Mouse (Mus musculus): ENCODE measurements at regions not wholly inside any gene's neighbourhood (a gene's known extent, or its start where the extent isn't known, plus 50 kb on each side); places are given as distances from the start of the nearest gene placed in this dataset.

GRCm38 (mm10) chr19:45288722-45289121 is 53.1 kb upstream of the Lbx1 start:
- DNase-seq (ENCODE audit: low spot score in 2 of 2), result no peak

- DNase-seq (ENCODE audit: low spot score in 2 of 2), result no peak
Observed at GRCm38 (mm10) chr19:45297812-45298211, 62.2 kb upstream of the Lbx1 start.

- DNase-seq (ENCODE audit: low spot score in 2 of 2), result no peak
Observed at GRCm38 (mm10) chr19:45299341-45299740, 63.7 kb upstream of the Lbx1 start.

GRCm38 (mm10) chr19:45299768-45300167 is 63.8 kb upstream of the Btrc start:
- no peak for DNase-seq (ENCODE audit: low spot score in 2 of 2)

GRCm38 (mm10) chr19:45300691-45301431 is 62.7 kb upstream of the Btrc start:
- peak in 1 of 2 experiments; percentile 46 for DNase-seq (ENCODE audit: low spot score in 2 of 2)

GRCm38 (mm10) chr19:45301432-45301732 is 62.2 kb upstream of the Btrc start:
- DNase-seq (ENCODE audit: low spot score in 2 of 2), result peak in 1 of 2 experiments; percentile 54

- DNase-seq (ENCODE audit: low spot score in 2 of 2), result peak; percentile 82 to 88
Observed at GRCm38 (mm10) chr19:45301733-45302547, 61.6 kb upstream of the Btrc start.

GRCm38 (mm10) chr19:45302548-45303241 is 60.8 kb upstream of the Btrc start:
- peak in 1 of 2 experiments; percentile 44 for DNase-seq (ENCODE audit: low spot score in 2 of 2)

GRCm38 (mm10) chr19:45304538-45304937 is 59.0 kb upstream of the Btrc start:
- DNase-seq (ENCODE audit: low spot score in 2 of 2), result peak in 1 of 2 experiments; percentile 51

GRCm38 (mm10) chr19:45307299-45308275 is 55.9 kb upstream of the Btrc start:
- no peak for DNase-seq (ENCODE audit: low spot score in 2 of 2)

- no peak for DNase-seq (ENCODE audit: low spot score in 2 of 2)
Observed at GRCm38 (mm10) chr19:45308676-45309275, 54.8 kb upstream of the Btrc start.

- DNase-seq (ENCODE audit: low spot score in 2 of 2), result no peak
Observed at GRCm38 (mm10) chr19:45310291-45310881, 53.1 kb upstream of the Btrc start.

- peak; percentile 49 to 52 for DNase-seq (ENCODE audit: low spot score in 2 of 2)
Observed at GRCm38 (mm10) chr19:45310944-45311603, 52.5 kb upstream of the Btrc start.

GRCm38 (mm10) chr19:45311831-45312537 is 51.5 kb upstream of the Btrc start:
- no peak for DNase-seq (ENCODE audit: low spot score in 2 of 2)

- no peak for DNase-seq (ENCODE audit: low spot score in 2 of 2)
Observed at GRCm38 (mm10) chr19:45312713-45313365, 50.7 kb upstream of the Btrc start.
